Mouse (Mus musculus) yolk sac, embryonic 10.5 days (tissue): ENCODE data around the gene Wwc1.

ENCODE experiments used
- DNase-seq: peaks from one replicate; pipeline ENCODE4 v3.0.0-alpha.2; 2017; ENCODE audit warnings: low spot score

Gene Wwc1

DNA sequence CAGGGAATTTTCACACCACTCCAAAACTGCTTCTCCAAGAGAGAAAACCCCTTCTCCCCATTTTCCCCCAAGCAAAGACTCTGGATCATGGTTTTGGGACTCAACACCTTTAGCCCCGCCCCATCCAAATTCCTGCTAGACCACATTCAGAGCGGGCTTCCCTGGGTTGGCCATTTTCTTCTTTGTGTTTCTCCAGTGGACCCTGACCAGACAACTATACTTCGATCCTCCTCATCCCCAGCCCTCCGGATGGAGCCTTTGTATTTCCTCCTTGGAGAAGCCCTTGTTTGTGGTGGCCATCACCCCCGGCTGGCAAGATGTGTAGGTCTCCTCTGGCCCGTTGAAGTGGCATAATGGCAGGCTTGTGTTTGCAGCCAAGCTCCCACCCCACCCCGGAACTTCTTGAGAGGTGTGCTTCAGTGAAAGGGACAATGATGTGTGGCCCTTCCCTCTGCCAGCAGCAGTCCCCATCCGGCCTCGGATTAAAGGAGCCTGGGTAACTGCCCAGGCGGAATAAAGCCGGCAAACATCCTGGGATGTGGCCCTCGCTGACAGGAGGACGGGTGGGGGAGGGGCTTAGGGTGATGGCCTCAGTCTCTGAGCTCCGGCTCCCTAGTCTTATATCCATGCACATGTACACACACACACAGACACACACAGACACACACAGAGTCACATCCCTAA lies 46.8 kb downstream of the Wwc1 start:
- no peak for DNase-seq

DNA sequence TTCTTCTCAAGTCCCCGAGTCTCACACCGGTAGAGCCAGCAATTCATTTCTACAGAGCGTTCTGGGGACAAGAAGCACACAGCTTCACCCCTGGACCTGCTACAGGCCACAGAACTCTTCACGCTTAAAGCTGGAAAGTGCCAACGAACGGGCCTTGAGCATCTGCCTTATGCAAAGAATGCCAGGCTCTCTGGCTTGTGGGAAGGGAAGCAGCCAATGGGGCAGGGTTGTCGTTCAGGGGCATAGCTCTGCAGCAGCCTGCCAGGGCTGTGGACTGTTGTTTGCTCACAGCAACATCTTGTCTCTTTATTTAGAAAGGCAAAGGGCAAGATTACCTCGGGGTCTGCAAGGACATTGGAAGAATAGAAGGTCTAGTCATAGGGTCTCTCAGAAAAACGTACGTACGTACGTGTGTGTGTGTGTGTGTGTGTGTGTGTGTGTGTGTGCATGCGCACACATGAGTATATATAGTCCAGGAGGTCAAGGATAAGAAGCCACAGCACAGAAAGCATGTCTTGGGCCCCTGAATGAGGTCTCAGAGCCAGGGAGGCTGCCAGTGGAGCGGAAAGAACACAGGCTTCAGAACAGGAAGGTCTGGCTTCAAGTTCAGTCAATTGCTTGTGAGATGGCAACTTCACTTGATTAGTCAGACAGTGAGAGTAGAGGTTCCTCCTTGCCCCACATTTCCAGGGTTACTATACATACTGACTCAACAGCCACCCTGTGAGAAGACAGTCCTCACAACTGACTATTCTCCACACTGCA lies 48.0 kb downstream of the Wwc1 start:
- DNase-seq, result no peak

DNA sequence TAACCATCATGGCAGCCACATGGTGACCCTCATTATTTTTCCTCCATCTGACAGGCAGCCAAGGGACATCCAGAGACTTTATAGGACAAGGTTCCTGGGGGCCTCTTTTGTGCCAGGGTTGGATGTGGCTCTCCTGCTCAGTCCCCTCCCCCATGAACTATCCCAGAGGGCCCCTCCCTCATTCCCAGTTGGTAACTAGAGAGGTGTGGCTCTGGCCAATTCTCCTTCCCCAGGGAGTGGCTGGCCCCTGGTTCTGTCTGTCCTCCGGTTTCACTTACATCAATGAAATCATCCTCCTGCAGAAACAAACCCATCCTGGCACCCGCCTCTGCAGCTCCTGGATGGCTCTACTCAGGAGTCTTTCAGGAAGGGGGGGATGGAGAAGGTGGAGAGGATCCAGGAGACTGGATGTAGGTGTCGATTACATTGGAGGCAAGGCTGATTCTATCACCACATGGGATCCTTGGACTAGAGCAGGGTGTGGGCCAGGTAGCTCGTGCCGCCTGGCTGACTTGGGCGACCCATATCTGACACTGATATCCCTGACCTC lies 49.7 kb downstream of the Wwc1 start:
- DNase-seq, result no peak

DNA sequence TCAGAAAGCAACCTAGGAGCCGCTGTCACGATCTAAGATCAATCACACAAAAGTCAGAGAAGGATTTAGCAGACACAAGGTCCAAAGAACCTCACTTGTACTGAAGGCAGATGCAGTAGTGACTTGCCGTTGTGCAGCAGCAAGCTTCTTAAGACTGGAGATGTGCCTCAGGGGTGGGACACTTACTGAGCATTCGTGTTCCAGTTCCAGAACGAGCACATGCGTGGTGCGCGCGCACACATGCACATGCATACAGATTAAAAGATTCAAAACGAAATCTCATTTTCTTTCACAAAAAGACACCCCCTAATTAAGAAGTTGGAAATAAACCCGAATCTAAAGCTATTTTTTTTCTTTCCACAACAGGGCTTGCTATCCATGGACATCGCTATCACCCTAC lies 51.9 kb downstream of the Wwc1 start:
- DNase-seq, result no peak

DNA sequence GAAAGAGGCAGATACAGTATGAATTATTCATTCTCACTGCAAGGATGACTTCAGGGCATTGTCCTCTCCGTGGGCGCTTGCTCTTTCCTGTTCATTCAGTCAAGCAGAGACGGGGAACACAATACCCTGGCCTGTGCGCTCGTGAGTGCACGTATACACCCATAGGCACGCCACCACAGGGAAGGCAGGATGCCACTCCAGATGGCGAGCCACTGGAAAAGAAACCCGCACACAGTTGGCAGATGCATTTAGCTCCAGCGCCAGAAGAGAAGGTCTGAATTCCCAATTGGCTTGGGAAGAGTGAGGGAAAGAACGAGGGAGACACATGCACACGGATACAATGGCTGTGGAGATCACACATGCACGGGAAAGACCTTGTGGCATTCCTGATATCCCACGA lies 53.0 kb downstream of the Wwc1 start:
- no peak for DNase-seq

DNA sequence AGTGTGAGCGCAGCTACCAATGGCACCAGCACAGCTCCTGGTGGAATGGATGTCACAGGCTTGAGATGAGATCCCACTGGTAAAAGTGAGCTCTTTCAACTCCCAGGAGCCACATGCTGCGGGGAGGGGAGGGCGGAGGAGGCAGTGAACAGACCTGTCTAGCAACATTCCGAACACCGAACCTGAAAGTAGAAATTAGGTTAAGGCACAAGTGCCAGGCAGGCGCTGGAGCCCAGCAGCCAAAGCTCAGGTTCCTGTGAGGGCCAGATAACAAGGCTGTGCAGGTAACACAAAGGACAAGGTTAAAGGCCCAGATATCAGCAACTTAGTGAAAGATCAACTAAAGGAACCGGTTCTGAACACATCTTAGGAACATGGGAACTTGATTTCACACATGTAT lies 54.7 kb downstream of the Wwc1 start:
- no peak for DNase-seq

DNA sequence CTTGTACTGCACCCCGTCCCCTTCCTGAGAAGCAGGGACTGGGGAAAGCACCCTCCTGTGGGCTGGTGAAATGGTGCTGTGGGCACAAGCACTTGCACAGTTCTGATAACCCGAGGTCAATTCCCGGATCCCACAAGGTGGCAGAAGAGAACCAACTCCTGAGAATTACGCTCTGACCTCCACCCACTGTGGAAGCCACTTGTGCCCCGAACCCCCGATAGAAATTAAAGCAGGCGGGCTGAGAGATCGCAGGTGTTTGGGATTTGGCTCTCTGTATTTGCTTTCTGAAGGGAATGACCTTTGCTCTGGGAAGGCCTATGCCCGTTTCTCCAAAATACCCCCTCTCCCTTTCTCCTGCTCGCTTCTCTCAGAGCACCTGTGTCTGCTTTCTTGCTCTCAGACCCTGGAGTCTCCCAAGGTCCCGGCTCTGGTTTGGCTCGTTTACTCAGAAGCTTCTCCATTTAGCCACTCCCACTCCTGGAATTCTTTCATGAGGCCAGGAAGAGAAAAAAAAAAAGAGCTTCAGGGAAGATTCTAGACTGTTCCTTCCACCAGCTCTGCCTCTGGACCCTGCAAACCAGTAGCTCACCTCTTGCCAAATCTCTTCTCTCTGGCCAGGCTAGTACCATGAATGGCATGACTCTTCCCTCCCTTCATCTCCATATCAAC lies 58.0 kb downstream of the Wwc1 start:
- peak; percentile 40 for DNase-seq

DNA sequence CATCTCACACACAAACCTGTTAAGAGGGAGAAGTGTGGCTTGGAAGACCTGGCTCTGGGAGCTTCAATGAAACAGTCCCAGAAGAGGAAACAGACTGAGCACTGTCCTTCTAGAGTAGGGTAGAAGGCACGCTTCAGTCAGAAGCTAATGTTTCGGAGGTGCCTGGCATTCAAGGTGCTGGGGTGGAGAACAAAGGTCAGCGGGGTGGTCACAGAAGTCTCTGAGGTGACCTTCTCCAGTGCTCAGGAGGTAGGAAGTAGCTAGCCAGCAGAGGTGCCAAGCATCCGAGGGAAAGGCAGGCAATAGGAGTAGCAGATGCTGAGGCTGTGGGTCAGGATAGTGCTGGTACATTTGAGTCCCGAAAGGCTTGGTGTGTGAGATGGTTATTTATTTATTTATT lies 59.6 kb downstream of the Wwc1 start:
- no peak for DNase-seq

DNA sequence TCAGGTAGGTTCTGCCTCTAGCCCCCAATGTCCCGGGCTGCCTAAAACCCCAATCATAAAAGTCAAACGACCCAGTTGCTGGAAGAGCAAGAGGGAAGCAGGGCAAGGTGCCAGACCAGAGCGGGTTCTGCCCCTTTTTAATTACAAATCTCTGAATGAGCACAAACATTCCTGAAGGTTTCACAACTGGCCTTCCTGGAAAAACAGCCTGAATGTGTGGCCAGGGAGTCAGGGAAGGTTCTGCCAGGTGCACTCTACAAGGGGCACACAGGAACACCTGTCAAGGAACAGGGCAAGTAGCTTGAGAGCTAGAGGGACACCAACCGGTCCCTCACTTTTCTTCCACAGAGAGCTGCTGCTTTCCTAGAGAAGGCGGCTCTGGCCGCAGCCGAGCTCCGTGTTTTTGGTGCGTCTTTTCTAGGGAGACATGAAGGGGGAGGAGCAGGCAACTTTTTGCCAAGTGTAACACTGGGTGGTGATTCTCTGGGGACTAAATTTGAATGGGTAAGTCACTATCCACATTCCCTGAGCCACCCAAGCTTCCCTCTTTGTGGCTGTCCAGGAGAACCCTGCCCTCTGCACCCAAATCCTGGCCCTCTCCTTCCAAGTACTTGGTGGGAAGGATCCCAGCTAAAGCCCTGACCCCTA lies 60.3 kb downstream of the Wwc1 start:
- no peak for DNase-seq

DNA sequence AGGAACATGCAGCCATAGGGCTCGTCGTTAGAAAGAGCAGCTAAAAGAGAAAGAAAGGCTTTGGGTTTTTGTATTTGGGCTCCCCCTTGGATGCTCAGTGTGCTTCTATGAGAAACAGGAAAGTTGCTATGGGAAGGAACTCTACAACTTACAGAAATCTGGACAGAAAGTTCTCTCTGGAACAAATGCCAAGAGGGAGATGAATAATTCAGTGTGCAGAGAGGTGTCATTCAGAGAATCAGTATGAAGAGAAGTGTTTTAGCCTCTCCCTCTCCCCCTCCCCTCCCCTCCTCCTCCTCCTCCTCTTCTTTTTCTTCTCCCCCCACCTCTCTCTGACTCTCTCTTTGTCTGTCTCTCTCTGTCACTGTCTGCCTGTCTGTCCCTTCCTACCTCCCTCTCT lies 60.9 kb downstream of the Wwc1 start:
- no peak for DNase-seq

DNA sequence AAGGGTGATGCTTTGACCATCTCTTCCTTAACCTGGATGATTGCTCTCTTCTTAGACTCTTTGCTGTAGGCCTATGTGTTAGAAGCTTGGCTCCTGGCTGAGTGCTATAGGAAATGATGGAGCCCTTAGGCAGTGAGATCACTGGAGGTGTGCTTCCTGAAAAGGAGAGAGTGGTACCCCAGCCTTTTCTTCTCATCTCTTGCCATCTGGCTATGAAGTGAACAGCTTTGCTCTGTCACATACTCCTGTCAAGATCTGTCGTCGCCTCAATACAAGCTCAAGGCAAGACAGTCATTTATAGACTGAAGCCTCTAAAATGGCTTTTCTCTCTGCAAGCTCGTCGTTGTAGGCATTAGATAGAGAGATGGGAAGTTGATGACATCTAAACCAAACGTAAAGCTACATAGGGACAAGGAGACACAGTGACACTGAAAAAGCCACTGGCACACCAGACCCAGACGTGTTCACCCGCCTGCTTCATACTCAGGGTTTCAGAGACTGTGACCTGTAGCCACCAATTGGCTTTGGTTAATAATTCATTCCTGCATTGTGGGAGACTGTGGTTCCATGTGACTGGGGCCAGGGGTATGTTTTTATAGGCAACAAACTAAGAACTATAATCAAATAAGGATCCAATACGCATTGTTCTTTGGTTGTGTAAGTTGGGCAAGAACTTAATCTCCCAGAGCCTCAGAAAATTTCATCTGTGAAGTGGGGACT lies 63.7 kb downstream of the Wwc1 start:
- no peak for DNase-seq

DNA sequence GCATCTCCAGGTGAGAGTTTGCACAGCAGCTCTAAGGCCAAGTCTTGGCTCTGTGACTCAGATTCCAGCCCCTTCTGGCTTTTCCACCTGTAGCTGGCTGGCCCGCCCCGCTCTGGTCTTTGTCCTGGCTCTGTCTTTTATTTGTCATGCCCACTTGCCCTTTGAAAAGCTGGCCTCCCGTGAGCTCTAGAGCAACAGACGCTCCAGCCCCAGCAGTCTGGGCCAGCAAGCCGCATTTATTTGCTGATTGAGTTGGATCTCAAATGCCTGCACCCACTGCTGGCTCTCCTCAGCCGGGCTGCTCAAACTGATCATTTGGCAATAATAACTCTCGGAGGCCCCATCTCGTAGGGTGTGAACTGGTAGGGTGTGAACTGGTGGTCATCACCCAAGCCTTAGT lies 64.8 kb downstream of the Wwc1 start:
- DNase-seq, result no peak

DNA sequence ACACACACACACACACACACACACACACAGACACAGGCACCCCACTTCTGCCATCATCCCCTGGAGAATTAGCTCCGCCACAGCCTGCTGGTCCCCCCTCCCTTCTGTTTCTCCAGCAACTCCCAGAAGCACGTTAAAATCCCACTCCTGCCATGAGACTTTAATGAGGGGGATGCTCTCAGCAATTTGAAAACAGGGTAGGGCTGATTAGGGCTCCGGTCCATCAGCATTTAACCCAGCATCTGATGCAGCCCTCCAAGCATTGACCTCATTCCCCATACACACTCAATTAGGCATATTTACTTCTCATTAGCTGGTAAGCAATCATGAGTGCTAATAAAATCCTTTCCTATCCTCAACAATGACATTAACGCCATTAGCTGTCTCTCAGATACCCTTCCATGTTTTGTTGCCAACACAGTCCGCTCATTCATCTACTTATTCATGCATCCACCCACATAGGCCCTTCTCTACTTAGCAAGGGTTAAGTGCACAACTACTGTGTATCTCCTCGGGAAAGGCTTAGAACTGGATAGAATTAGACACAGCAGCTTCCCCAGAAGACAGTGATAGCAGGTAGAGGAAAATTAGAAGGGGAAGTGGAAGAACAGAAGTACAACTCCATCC lies 66.8 kb downstream of the Wwc1 start:
- DNase-seq, result no peak

DNA sequence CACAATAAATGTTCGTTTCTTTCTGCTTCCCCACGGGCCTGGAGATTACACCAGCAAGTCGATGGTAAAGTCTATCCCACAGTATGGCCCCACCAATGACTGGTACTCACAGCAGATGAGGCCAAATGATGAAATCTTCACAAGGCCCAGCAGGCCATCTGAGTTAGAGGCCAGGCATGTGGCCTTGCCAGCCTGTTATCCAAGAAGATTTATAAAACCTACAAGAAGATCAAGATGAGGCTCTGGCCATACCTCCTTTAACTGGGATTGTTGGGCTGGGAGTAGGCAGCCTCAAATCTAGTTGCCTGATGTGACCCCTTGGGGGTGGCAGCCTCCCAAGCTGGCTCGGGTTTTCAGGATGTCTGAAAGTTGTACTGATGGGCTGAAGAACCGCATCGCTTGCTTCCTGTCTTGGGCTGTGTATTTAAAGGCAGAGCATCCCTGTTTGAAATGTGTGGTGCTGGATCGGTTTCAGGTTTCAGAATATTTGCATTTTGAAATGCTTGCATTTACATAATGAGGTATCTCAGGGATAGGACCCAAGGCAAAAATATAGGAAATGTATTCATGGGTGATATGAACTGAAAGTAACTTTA lies 75.3 kb downstream of the Wwc1 start:
- no peak for DNase-seq

DNA sequence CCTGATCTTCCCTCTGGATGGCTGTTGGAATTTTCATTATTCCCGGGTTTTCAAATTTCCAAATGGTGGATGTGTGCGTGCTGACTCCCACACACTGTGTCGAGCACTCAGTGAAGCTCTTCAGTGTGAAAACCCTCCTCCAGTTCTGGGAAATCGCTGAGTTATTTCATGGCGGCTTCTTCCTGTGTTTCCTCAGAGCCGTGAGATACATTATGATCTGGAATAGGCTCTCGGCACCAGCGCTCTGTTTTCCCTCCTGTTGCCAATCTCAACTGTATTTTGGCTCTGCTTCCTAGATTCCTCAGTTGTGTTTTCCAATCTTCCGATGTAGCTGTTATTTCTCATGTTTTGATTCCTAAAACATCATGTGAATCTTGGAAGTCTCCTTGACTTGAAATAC lies 77.2 kb downstream of the Wwc1 start:
- DNase-seq, result no peak

DNA sequence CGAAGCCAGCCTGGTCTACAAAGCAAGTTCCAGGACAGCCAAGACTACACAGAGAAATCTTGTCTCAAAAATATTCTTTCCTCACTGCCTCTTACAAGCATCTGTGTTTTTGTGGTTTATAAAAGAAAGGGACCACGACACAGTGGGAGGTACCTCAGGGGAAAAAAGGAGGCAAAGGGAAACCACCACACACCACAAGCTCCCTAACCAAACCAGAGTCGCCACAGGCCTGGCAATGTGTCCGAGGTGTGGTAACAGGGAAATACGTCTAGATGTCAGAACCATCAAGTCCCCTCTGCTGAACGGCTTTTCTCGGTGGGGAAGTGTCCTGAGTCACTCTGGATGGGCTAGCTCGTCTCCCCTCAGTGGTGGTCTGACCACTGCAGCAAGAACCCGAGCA lies 80.4 kb downstream of the Wwc1 start:
- DNase-seq, result no peak

DNA sequence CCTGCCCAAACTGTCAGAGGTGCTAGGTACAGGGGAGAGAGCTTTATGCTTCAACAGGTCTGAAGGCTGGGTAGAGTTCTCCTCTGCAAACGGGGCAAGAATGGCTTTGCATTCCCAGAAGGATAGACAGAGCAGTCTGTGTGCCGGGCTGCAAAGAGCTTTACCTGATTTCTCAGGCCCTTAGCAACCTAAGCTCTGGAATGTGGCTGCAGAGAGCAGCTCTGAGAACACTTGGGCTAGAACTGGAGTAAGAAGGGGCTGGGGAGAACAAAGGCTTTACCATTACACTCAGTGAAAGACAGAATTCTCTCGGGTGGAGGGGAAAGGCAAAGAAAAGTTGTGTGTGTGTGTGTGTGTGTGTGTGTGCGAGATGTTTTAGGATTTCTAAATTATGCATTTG lies 86.9 kb downstream of the Wwc1 start:
- DNase-seq, result no peak

DNA sequence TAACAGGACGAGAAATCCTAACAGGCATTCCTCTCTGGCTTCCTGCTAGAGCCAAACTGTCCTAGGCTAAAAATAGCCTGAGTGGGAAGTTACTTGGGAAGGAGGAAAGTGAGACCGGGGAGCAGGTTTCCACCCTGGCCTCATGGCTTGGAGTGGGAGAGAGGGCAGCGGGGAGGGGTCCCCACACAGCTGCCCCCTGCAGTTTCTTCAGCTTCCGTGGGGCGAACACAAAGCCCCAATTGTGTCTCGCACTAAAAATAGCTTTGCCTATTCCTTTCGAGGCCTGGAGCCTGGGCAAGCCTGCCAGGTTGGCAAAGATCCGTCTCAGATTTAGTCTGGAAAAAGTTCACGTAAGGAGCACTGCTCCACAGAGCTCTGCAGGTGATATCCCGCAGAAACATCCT lies 87.3 kb downstream of the Wwc1 start:
- DNase-seq, result no peak

DNA sequence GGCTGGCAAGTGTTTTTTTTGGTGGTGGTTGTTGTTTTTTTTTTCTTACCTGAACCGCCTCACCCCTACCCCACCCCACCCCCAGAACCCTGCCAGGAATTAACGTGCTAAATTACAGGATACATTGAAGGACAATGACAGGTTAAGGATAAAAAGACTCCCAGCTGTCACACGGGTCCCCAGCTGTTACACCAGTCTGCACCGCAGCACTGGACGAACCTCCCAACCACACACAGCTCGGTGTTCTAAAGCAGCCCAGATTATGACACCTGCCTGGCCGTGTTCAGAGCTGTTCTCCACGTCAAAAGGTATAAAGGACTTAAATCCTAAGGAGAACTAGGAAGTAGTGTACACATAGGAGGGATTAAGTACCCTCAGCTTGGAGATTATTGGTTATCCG lies 88.0 kb downstream of the Wwc1 start:
- no peak for DNase-seq

DNA sequence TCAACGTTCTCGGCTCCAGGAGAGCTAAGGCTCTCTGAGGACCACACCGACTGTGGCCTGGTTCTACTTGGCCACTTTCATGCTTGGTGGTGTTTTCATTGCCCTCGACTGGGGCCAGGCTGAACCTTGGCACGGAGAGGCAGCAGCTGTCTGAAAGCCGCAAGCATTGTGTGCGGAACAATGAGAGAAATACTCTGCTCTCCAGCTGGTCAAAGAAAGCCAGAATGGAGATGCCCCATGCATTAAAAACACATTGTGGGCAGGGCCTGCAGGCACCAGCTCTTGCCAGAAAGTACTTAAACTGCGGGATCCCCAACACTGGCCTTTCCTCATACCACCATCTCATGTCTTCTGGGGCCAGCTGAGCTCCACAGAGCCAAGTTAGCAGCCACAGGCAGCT lies 91.5 kb downstream of the Wwc1 start:
- DNase-seq, result no peak

DNA sequence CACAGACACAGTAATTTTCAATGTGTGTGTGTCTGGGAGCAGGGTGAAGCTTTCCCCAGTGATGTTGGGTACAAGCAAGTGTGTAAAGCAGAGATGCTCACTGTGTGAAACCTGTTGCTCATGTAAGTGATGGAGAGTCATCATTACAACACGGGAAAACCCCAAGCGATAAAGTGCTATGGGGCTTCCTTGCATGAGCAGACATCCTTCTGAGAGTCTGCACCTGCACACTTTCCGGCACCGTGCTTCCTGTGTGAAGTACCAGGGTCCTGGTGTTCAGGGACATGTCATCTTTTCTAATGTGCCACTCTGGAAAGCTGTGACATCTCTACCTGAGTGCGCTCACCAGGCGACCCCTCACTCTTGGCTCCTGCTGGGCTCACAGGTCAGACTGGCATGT lies 97.5 kb downstream of the Wwc1 start:
- no peak for DNase-seq
